Mouse (Mus musculus) kidney, embryonic 14.5 days (tissue): ENCODE results near the gene Gm9603. TPM values are rescaled to one million over a fixed set of nuclear protein-coding genes. Genes with fewer than 3 reads are reported as not detected.
"Not testable (repeated sequence)": the region's sequence is repeated elsewhere in the genome, so short reads cannot be mapped to it uniquely, and the experiment has no call there.

Source experiments
- ATAC-seq: fragments of 200-750 bp; cut with Nextera tagmentation; 2 replicates; pipeline ENCODE4 v1.8.0; 2017; ENCODE audit warnings: moderate number of reproducible peaks, mild to moderate bottlenecking, moderate TSS enrichment, moderate library complexity; ENCODE audit not compliant: low FRiP score, low TSS enrichment
- H3K27ac ChIP-seq: fragments of 300-500 bp; sonication (generic); 2 replicates; pipeline ENCODE4 v1.5.1; 2014; ENCODE audit warnings: low read depth, mild to moderate bottlenecking, low read length, moderate library complexity, mixed read lengths
- H3K27me3 ChIP-seq: fragments of 300-500 bp; sonication (generic); 2 replicates; pipeline ENCODE4 v1.6.1; 2014; ENCODE audit warnings: mild to moderate bottlenecking, low read length; ENCODE audit not compliant: control insufficient read depth, insufficient read depth
- H3K36me3 ChIP-seq: fragments of 300-500 bp; sonication (generic); 2 replicates; pipeline ENCODE4 v1.6.1; 2014; ENCODE audit warnings: low read length, mixed read lengths; ENCODE audit not compliant: control insufficient read depth, insufficient read depth
- H3K4me1 ChIP-seq: fragments of 300-500 bp; sonication (generic); 2 replicates; pipeline ENCODE4 v1.6.1; 2014; ENCODE audit warnings: low read length, mixed read lengths; ENCODE audit not compliant: control insufficient read depth, insufficient read depth
- H3K4me2 ChIP-seq: fragments of 300-500 bp; sonication (generic); replicated peaks from 2 replicates; pipeline ENCODE4 v1.6.1; 2014; ENCODE audit warnings: low read depth, mild to moderate bottlenecking, low read length
- H3K4me3 ChIP-seq: fragments of 300-500 bp; sonication (generic); 2 replicates; pipeline ENCODE4 v1.5.1; 2014; ENCODE audit warnings: mild to moderate bottlenecking, low read length
- H3K9ac ChIP-seq: fragments of 300-500 bp; sonication (generic); 2 replicates; pipeline ENCODE4 v1.6.1; 2014; ENCODE audit warnings: low read depth, mild to moderate bottlenecking, low read length, moderate library complexity
- H3K9me3 ChIP-seq: fragments of 300-500 bp; sonication (generic); 2 replicates; pipeline ENCODE4 v1.6.1; 2016; ENCODE audit warnings: low read length; ENCODE audit not compliant: control insufficient read depth
- WGBS: fragments of 180-500 bp; shearing (Covaris S2); extraction: QIAGEN DNeasy Blood & Tissue Kit; methylation state at CpG from one replicate; pipeline ENCODE4 v1.1.7; 2014; 5-methylcytosine and 5-hydroxymethylcytosine counted together
- polyA plus RNA-seq: library from polyadenylated mRNA; unstranded; fragments of >200 nt; fragmentation: Nextera tagmentation; extraction: Ambion mirVana; gene quantifications from 2 replicates; pipeline ENCODE4 v1.2.1, GENCODE M21; 2014

Gm9603 gene
- not detected in 2 replicates for polyA plus RNA-seq

- not testable (repeated sequence) for H3K4me1 ChIP-seq, H3K36me3 ChIP-seq, H3K9ac ChIP-seq, H3K27me3 ChIP-seq, H3K4me2 ChIP-seq, H3K27ac ChIP-seq, H3K4me3 ChIP-seq, ATAC-seq, H3K9me3 ChIP-seq
- WGBS = no CpG with 5 or more reads among the region's 2 CpGs
These were observed at the start of gene Gm9603 for GRCm38 (mm10) chr14:5687357-5687756. Gene Gm9603, minus strand, starts transcription at chr14:5687457.

DNA sequence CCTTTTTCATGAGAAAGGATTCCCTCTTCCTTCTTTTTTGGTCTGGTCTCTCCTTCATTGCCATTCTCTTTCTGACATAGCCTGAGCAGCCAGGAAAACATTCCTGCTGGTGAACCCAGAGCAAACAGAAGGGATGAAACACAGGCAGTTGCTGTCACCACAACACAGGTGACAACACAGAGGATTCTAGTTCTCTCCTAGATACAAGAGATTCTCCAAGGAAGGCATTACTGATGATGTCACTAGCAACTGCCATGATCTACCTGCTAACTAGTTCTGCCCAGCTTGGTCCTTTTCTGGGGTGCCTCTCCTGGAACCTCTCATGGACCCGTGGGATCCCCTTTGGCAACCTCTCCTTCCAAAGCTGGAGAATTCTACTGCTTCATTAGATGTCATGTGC, 54.3 kb downstream of the Gm9603 start, which contains the start of gene Gm8265:
Gene Gm8265, minus strand, starts transcription at position 101 of the 400 bp plus-strand sequence.
- not testable (repeated sequence) for H3K4me3 ChIP-seq, H3K27ac ChIP-seq, H3K9me3 ChIP-seq, H3K27me3 ChIP-seq, H3K36me3 ChIP-seq, H3K9ac ChIP-seq, H3K4me2 ChIP-seq, ATAC-seq, H3K4me1 ChIP-seq
- no CpG with 5 or more reads among the region's 1 CpGs for WGBS

Other genes starting within 250 kb of the Gm9603 start
- gene Gm3194, start 232.0 kb downstream of the Gm9603 start, polyA plus RNA-seq = 0.61 and 1.2 TPM in 2 replicates
- gene Gm8246, start 209.6 kb downstream of the Gm9603 start, polyA plus RNA-seq = not detected in 2 replicates
- gene Gm3187, start 203.2 kb downstream of the Gm9603 start, polyA plus RNA-seq = not detected in 2 replicates
- 1.2 and 1.3 TPM in 2 replicates for gene Gm3488, start 185.8 kb downstream of the Gm9603 start, polyA plus RNA-seq
- gene Gm3532, start 149.0 kb downstream of the Gm9603 start, polyA plus RNA-seq = not detected in 2 replicates
- gene Gm8265, start 54.4 kb downstream of the Gm9603 start, polyA plus RNA-seq = not detected in 2 replicates
- gene Gm3373, start 54.1 kb upstream of the Gm9603 start, polyA plus RNA-seq = 0.11 and 0.13 TPM in 2 replicates
- 1.1 and 1.2 TPM in 2 replicates for gene Gm3383, start 120.5 kb upstream of the Gm9603 start, polyA plus RNA-seq
- not detected in 2 replicates for gene Gm3424, start 142.9 kb upstream of the Gm9603 start, polyA plus RNA-seq
- gene Gm8237, start 192.9 kb upstream of the Gm9603 start, polyA plus RNA-seq = not detected in 2 replicates